Mouse (Mus musculus) left cerebral cortex, adult 2 months (tissue): Measurements from ENCODE around the gene Dock8. TPM values are rescaled to one million over a fixed set of nuclear protein-coding genes. Genes with fewer than 3 reads are reported as not detected.

Experiments
- DNase-seq, 2 experiments: peaks; one replicate each; pipeline ENCODE4 v3.0.0; 2021 to 2022; ENCODE audit warnings: low spot score in 2 of 2, mixed read lengths in 1 of 2; ENCODE audit errors: extremely low spot score in 1 of 2
- H3K27ac ChIP-seq: fragments of 200-600 bp; 2 replicates; pipeline ENCODE4 v1.8.1; 2022
- H3K4me3 ChIP-seq: fragments of 200-600 bp; 2 replicates; pipeline ENCODE4 v1.8.1; 2022
- CTCF ChIP-seq: fragments of 200-600 bp; IDR thresholded peaks from 2 replicates; pipeline ENCODE4 v1.8.1; 2022; ENCODE audit warnings: antibody characterized with exemption, mild to moderate bottlenecking, moderate library complexity
- intact Hi-C: fragments of 180-260 bp; cut with DNase I; formaldehyde crosslinking; loops from one replicate; pipeline ENCODE4 v1.15.1; 2025
- total RNA-seq, 2 experiments: library from RNA; stranded (reverse); gene quantifications; 2 replicates each; pipeline ENCODE4 v1.2.3; 2021

Gene Dock8
- total RNA-seq, 2 experiments from 2014 or later: 3.5 to 4.6 TPM

DNA sequence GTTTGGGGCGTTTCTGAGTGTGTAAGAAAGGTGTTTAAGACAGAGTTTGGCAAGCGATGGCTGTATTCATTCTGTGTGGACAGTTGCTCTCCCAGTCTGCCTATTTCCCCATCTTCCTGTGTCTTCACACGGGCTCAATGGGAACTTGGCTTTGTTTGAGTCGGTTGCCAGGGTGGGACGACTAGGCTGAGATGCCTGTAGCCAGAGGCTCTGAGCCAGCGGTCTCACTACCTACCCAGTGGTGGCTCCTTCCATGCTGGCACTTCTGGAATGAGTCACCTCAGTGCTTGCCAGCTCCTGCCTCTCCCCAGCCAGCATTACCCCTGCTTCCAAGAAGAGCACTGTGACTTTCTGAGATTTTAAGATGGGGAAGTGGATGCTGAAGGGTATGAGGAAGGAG is 75.4 kb downstream of the Dock8 start:
- Histone ChIP-seq H3K27ac (no peak overlapping the region), H3K4me3 (no peak overlapping the region)
- no peak for TF ChIP-seq CTCF
- intact Hi-C loops: no loop called here
- DNase-seq: no peak

DNA sequence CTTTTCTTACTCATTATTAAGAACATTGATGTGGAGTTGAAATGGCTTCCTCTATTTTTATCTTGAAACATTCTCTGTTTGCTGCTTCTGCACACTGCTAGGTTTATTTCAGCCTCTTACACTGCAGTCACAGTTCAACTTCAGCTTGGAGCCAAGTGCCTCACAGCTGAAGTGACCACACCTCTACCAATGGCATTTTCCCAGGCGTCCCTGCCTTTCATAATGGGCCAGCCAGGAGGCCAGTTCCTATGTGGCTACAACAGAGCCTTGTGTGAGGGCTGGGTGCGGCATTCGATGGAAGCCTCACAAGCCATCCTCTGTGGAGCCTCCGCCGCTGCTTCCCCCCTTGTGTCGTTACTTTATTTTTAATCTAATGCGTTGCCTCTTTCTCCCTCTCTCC is 78.3 kb downstream of the Dock8 start:
- no peak overlapping the region for H3K4me3 ChIP-seq
- DNase-seq: no peak
- no peak for TF ChIP-seq CTCF
- no peak overlapping the region for H3K27ac ChIP-seq
- intact Hi-C loops: loop anchor here (1.0 kb wide), 1 partner anchor 78 kb away; the partner anchor contains the start of gene Dock8

DNA sequence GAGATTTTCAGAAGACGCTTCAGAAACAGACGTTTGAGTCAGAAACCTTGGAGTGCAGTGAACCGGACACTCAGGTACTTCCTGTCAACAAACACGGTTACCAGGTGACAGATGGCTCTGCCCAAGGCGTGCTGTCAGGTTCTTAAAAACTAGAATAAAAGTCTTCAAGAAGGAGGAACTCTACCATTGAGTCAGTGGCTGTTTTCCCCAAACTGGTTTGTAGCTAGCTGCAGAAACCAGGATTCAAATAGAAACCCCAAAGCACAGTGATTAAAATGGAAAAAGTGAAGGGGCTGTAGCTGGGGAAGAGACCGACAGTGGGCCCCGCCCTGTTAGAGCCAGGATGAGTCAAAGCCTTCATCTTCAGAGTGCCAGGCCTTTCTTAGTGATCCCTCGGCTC is 78.8 kb downstream of the Dock8 start:
- intact Hi-C loops: no loop called here
- no peak overlapping the region for H3K4me3 ChIP-seq
- H3K27ac ChIP-seq: no peak overlapping the region
- no peak for TF ChIP-seq CTCF
- no peak for DNase-seq

DNA sequence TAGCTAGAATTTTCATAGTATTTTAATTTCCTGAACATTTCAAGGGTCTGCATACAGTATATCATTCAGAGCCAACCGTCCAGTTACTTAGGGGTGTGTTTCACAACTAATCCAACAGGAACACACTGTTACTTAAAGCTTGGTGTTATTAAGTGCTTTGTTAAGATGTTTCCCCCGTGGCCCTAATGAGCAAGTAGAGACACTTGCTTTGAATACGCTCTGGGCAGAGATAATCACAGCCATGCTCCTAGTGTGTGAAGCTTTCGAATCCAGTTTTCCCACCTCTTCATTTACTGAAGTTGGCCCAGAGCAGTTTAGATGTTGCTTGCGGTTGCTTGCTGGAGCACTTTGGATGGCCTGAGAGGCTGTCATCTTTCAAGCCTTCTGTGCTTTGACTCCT is 80.8 kb downstream of the Dock8 start:
- no peak for DNase-seq
- intact Hi-C loops: no loop called here
- Histone ChIP-seq H3K4me3 (no peak overlapping the region), H3K27ac (no peak overlapping the region)
- no peak for TF ChIP-seq CTCF

DNA sequence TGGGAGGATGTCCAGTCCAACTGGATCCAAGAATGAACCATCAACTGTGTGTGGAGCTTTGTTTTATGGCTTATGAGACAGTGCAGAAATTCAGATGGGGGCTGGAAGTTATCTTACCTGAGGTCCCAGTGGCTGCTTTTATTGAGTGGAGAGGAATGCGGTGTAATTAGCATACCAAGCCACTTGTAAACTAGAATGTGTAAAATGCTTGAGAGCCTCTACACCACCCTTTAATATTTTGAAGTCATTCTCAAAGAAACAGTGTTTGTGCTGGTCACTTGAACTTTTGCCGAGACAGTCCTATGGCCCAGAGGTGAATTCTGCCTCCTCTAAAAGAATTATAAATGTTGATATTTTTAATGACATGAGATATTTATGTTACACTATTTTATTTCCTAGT is 83.5 kb downstream of the Dock8 start:
- DNase-seq: no peak
- H3K27ac ChIP-seq: no peak overlapping the region
- intact Hi-C loops: no loop called here
- TF ChIP-seq CTCF: no peak
- no peak overlapping the region for H3K4me3 ChIP-seq

DNA sequence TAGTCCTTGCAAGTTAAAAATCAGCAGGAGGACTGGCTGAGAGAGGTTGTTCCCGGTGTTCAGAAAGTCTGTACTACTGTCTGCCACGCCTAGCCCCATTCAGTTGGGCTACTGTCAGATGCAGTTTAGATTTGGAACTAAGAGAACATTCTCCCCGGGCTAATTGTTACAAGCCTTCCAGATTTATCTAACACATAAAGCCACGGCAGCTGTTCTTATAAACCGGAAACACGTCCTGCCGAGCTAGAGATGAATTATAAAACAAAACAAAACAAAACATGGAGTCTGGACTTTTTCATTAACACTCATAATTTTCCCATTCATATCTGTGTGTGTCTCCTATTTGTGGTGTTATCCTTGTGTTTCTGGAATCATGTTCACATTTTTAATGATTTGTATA is 87.8 kb downstream of the Dock8 start:
- no peak for TF ChIP-seq CTCF

DNA sequence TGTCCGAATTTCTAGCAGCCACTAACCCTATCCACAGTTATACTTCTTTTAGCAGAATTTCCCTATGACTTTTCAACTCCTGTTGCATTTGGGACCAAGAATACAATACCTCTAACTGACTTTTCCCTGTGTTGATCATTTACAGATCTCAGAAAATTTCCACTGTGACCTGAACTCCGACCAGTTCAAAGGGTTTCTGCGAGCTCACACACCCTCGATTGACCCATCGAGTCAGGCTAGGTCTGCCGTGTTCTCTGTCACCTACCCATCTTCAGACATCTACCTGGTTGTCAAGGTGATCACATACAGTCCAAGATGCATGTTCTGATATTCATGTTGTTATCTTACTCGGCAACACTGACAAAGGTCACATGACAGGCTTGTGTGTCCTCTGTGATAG is 90.4 kb downstream of the Dock8 start:
- Histone ChIP-seq H3K4me3 (no peak overlapping the region), H3K27ac (no peak overlapping the region)
- no peak for TF ChIP-seq CTCF
- intact Hi-C loops: no loop called here
- no peak for DNase-seq

More for the DNA sequence above, 87.8 kb downstream of the Dock8 start:
- Histone ChIP-seq H3K4me3 (no peak overlapping the region), H3K27ac (no peak overlapping the region)
- intact Hi-C loops: no loop called here
- DNase-seq: no peak

DNA sequence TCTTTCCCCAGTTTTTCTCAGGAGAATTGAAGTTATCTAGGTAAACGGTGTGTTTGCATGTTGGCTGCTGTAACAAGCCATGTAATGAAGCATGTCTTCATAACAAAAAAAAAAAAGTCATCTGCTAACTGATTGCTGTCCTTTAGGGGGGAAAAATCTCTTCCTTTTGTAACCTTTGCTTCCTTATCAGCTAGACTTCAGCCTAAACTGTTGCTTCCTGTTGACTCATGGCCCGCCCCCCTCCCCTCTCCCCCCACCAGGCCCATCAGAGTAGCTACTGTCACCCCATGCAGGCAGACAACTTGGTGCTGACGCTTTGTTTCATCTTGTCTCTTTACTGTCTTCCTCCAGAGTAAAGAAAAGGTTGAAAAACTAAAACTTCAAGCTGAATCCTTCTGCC is 95.8 kb downstream of the Dock8 start:
- intact Hi-C loops: no loop called here
- no peak for DNase-seq
- TF ChIP-seq CTCF: no peak
- Histone ChIP-seq H3K27ac (no peak overlapping the region), H3K4me3 (no peak overlapping the region)

DNA sequence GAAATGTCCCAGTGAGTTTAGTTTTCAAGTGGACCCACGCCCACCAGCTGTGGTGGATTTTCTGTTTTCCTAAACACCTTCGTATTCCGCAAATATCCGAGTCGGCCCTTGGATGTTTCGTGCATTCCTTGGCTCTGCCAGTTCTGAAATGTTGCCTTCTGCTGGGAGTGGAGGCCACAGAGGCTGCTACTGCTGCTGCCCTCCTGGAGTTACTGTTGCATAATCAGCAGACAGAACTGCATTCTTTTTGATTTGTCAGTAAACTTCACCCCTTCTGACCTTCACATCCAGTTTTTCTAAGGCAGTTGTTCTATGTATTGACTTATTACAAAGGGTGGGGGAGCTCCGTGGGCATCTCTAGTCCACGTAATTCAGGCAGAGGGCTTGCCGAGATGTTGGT is 97.0 kb downstream of the Dock8 start:
- intact Hi-C loops: no loop called here
- no peak for TF ChIP-seq CTCF
- Histone ChIP-seq H3K27ac (no peak overlapping the region), H3K4me3 (no peak overlapping the region)
- DNase-seq: no peak

DNA sequence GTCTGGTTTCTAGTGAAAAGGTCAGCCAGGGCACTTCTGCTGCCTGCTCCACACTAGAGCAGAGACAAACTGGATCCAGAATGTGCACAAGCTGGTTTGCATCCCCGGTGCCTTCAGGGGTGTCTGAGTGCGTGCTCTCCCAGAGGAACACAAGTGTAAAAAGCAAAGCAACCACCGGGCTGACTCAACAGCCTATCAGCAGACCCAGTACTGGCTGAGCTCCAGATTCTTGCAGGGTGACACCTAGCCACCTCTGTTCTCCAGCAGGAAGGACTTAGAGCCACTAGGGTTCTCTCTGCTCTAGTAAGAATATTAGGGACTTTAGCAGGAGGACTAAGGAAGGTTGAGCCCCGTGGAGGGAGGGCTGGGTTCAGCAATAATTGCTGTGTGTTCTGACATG is 97.7 kb downstream of the Dock8 start:
- Histone ChIP-seq H3K4me3 (no peak overlapping the region), H3K27ac (no peak overlapping the region)
- no peak for DNase-seq
- TF ChIP-seq CTCF: no peak
- intact Hi-C loops: no loop called here

DNA sequence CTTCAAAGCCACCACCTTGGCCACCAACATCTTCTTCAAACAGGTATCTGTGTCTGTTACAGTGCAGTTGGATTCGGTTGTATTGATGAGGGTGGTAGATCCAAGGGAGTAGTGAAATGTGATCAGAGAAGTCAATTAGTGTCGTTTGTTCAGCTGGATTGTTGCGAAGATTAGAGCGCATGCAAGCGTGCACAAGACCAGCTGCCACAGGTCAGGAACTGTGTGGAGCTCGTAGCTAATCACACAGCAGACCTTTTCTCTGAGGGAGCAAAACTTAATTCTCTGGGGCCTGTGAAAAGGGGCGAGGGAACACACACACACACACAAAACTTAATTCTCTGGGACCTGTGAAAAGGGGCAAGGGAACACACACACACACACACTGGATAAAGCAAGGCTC is 98.2 kb downstream of the Dock8 start:
- intact Hi-C loops: no loop called here
- TF ChIP-seq CTCF: no peak
- H3K4me3 ChIP-seq: no peak overlapping the region
- no peak overlapping the region for H3K27ac ChIP-seq
- DNase-seq: no peak

DNA sequence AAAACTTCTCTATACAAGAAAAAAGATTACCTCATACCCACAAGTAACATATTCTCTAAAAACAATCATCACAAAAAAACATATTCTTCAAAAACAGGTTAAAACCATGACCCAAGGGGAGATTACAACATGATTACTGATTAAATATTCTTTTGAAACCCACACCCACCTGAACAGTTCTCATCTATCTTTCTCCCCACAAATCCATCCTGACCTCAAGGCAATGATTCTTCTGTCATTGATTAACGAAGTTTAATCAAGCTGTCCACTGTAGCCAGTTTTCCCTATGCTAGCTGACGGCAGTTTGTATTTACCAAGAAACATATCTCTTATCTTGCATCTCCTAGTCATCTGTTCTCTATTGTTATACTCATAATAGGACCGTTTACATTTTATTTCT is 98.6 kb downstream of the Dock8 start:
- intact Hi-C loops: no loop called here
- no peak for TF ChIP-seq CTCF
- DNase-seq: no peak
- Histone ChIP-seq H3K4me3 (no peak overlapping the region), H3K27ac (no peak overlapping the region)

DNA sequence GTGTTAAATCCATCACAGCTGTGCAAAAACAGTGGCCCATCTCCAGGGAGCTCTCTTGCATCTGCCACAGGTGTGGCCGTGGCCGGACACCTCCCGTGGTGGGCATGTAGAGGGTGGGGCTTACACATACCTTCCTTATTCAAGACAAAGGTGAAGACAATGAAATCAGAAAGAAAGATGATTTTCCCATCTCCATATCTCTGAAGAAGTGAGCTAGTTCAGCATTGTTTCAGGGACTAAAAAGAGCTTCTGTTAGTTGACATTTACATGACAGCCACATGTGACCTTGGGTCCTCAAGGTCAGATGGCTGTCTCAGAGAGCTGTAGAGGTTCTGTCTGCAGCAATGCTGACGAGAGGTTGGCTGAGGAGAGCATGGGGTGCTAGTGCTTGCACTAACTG is 99.6 kb downstream of the Dock8 start:
- no peak for DNase-seq
- intact Hi-C loops: no loop called here
- no peak for TF ChIP-seq CTCF
- Histone ChIP-seq H3K27ac (no peak overlapping the region), H3K4me3 (no peak overlapping the region)

DNA sequence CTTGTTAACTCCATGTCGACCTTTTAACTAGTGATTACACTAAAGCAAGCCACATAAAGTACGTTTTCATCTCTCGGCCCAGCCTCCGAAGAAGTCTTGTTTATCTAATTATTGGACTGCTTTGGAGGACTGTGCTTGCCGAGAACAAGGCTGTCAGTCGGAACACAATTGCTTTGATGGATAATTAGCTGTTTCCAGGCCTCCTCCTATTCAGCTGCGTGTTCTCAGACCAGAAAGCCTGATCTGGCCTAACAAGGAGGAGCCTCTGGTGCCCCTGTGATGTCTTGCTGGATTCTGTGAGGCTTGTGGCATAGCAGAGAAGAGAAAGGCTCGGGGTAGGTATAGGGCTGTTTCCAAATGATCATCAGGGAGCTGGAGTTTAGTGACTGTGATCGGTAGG is 106.3 kb downstream of the Dock8 start:
- intact Hi-C loops: loop anchor here (5.0 kb wide), 3 partner anchors 143 to 527 kb away; partner anchors contain the start of gene Cbwd1

More for the DNA sequence above, 106.3 kb downstream of the Dock8 start:
- no peak for DNase-seq
- H3K27ac ChIP-seq: no peak overlapping the region
- no peak overlapping the region for H3K4me3 ChIP-seq
- no peak for TF ChIP-seq CTCF
